Mouse (Mus musculus): ENCODE measurements around the gene Spata33.

Spata33 gene

GRCm38 (mm10) chr8:123224278-123225266 is 11.9 kb downstream of the Spata33 start, which contains the start of gene Cdk10:
Gene Cdk10, plus strand, starts transcription at chr8:123224842.
- TF ChIP-seq GATA4 (IDR thresholded peaks at IDR 0.05; ENCODE audit: insufficient replicate concordance, low read length), result no peak; the same call in 1 of the 2 replicates

GRCm38 (mm10) chr8:123228416-123228815 is 15.8 kb downstream of the Spata33 start:
- TF ChIP-seq GATA4 (IDR thresholded peaks at IDR 0.05; ENCODE audit: insufficient replicate concordance, low read length), result no peak

- TF ChIP-seq GATA4 (IDR thresholded peaks at IDR 0.05; ENCODE audit: insufficient replicate concordance, low read length), result no peak
Observed at GRCm38 (mm10) chr8:123231742-123232141, 19.1 kb downstream of the Spata33 start.

- TF ChIP-seq GATA4 (IDR thresholded peaks at IDR 0.05; ENCODE audit: insufficient replicate concordance, low read length), result no peak
Observed at GRCm38 (mm10) chr8:123232553-123232952, 19.9 kb downstream of the Spata33 start.

- no peak for TF ChIP-seq GATA4 (IDR thresholded peaks at IDR 0.05; ENCODE audit: insufficient replicate concordance, low read length)
Observed at GRCm38 (mm10) chr8:123233300-123233699, 20.7 kb downstream of the Spata33 start.

GRCm38 (mm10) chr8:123233760-123234159 is 21.1 kb downstream of the Spata33 start:
- TF ChIP-seq GATA4 (IDR thresholded peaks at IDR 0.05; ENCODE audit: insufficient replicate concordance, low read length), result no peak

GRCm38 (mm10) chr8:123234918-123235519 is 22.4 kb downstream of the Spata33 start:
- no peak for TF ChIP-seq GATA4 (IDR thresholded peaks at IDR 0.05; ENCODE audit: insufficient replicate concordance, low read length)

- TF ChIP-seq GATA4 (IDR thresholded peaks at IDR 0.05; ENCODE audit: insufficient replicate concordance, low read length), result no peak
Observed at GRCm38 (mm10) chr8:123235520-123236497, 23.2 kb downstream of the Spata33 start, which contains the start of gene Spata2l. Gene Spata2l, minus strand, starts transcription at chr8:123236233.

GRCm38 (mm10) chr8:123239398-123239797 is 26.8 kb downstream of the Spata33 start:
- no peak for TF ChIP-seq GATA4 (IDR thresholded peaks at IDR 0.05; ENCODE audit: insufficient replicate concordance, low read length)

- peak; percentile 98 for TF ChIP-seq GATA4 (IDR thresholded peaks at IDR 0.05; ENCODE audit: insufficient replicate concordance, low read length)
Observed at GRCm38 (mm10) chr8:123242107-123242923, 29.7 kb downstream of the Spata33 start.

GRCm38 (mm10) chr8:123243053-123243452 is 30.4 kb downstream of the Spata33 start:
- TF ChIP-seq GATA4 (IDR thresholded peaks at IDR 0.05; ENCODE audit: insufficient replicate concordance, low read length), result no peak

GRCm38 (mm10) chr8:123244382-123244781 is 31.8 kb downstream of the Spata33 start:
- TF ChIP-seq GATA4 (IDR thresholded peaks at IDR 0.05; ENCODE audit: insufficient replicate concordance, low read length), result no peak; the same call in 1 of the 2 replicates

GRCm38 (mm10) chr8:123245543-123245942 is 32.9 kb downstream of the Spata33 start:
- no peak for TF ChIP-seq GATA4 (IDR thresholded peaks at IDR 0.05; ENCODE audit: insufficient replicate concordance, low read length)

- TF ChIP-seq GATA4 (IDR thresholded peaks at IDR 0.05; ENCODE audit: insufficient replicate concordance, low read length), result no peak
Observed at GRCm38 (mm10) chr8:123247748-123248147, 35.1 kb downstream of the Spata33 start.
